Mouse (Mus musculus) mature B cell (primary cell): ENCODE data around the gene Hoxa3.

Experiments
- in situ Hi-C: fragments of 300-500 bp; cut with MboI; formaldehyde crosslinking; loops from 2 replicates; pipeline ENCODE4 v1.14.3; 2019

Hoxa3 gene

GRCm38 (mm10) chr6:52158276-52159051, 54.7 kb downstream of the Hoxa3 start, which contains the start of gene Hoxa1:
Hoxa1 (minus strand) TSS chr6:52158317.
- in situ Hi-C loops, result no loop called here

DNA sequence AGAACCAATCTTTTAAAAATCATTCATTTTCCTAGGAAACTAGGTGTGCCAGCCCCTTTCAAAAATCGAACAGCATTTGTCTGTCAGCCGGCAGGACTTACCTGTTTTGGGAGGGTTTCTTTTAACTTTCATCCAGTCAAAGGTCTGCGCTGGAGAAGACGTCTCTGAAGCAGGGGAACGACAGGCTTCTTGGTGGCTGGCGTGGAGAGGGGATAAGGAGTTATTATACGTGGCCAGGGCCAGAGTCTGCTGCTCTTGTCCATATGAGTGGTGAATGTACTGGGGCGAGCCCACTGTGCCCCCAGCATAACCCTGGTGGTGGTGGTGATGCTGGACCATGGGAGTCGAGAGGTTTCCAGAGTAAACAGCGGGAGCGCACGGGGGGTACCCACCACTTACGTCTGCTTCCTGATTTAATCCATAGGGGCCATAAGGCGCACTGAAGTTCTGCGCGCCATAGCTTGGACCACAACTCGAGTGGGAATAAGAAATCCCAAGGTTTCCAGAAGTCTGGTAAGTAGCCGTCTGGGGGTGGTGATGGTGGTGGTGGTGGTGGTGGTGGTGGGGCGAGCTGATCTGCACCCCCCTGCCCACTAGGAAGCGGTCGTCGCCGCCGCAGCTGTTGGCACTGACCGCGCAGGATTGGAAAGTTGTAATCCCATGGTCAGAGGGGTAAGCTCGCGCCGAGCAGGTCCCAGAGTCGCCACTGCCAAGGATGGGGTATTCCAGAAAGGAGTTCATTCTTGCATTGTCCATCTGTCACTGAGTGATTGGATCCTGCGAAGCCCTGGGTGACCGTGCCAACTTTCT, 55.5 kb downstream of the Hoxa3 start:
- in situ Hi-C loops, result no loop called here

- in situ Hi-C loops, result no loop called here
These were observed 56.5 kb downstream of the Hoxa3 start for GRCm38 (mm10) chr6:52156551-52157200.

GRCm38 (mm10) chr6:52155471-52155870, 57.7 kb downstream of the Hoxa3 start:
- in situ Hi-C loops, result no loop called here

GRCm38 (mm10) chr6:52154044-52154443, 59.1 kb downstream of the Hoxa3 start:
- in situ Hi-C loops, result no loop called here

DNA sequence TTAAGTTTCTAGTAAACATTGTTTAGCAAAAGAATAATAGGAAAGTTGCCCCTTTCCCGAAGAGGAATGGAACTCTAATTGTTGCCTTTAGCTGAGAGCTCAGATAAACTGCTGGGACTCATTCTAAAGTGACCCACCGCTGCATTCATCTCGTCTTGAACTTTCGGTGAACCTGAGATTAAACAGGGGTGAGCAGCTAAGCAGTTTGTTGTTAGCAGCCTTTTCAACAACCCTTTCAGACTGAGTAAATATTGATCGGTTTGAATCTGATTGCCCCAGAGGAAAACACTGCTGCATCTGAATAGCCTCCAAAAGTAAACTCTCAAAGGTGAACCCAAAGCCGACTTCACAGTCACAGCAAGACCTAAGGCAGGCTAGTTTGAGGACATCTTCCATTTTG, 59.9 kb downstream of the Hoxa3 start:
- in situ Hi-C loops, result no loop called here

DNA sequence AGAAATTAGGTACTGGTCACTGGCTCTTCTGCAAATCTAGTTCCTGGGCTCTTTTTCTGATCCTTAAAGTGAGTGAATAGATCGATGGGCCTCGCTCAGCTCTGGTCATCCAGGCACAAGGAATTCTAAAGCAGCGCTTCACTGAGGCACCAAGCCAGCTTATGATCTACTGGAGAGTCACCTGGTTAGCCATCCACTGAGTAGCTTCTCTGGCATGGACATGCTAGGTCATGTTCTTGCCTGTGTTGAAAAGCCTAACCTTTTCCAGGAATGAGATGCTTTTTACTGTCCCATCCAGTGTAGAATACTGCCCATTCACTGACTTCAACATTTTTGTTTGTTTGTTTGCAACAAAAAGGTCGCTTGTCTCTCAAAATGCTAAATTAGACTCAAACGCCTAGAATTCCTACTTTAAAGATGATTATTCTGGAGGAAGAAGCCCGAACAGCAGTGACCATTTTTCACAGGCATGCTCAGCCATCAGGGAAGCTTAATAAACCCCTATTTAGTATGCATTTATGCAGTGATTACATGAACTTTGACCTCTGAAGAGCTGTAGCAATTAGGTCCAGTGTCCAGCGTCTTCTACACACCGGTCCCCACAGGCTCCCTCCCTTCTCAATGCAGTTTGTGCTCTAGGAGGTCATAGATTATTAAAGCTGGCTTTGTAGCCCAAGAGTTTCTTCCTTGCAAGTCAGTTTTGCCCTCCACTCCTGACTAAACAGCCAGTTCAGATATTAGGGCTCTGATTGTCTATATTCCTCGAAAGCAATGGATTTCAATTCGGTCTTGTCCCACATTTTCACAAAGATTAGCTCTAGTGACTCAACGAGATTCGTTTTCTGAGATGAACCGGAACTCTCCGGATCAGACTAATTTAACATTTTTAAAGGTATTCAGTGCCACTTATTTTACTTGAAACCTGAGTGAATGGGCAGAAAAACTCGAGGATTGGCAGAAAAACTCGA, 60.6 kb downstream of the Hoxa3 start:
- in situ Hi-C loops, result no loop called here

GRCm38 (mm10) chr6:52151571-52151970, 61.6 kb downstream of the Hoxa3 start:
- in situ Hi-C loops, result no loop called here

DNA sequence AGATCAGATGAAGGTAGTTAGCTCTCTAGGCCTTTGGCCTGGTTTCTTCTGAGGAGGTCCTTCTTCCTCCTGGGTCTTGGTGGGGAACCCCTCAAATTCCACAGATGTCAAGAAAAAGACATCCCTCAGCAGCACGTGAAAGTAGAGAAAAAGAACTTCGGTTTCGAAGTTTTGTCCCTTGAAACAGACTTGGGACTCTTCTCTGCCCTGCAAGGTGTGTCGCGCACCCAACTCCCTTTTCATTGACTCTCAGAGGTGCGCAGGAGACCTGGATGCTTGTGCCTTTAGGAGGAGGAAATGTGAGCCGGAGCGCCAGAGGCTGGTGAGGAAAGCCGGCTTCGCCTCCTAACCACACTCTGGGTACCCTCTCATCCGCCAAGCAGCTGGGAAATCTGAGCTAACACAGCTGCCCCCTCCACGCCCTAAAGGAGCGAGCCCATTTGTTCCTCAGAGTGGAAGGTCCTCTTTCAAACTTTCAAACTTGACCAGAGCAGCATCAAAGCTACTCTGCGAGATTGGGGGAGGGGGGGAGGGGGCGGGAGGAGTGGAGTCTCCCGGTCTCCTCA, 62.7 kb downstream of the Hoxa3 start:
- in situ Hi-C loops, result no loop called here

DNA sequence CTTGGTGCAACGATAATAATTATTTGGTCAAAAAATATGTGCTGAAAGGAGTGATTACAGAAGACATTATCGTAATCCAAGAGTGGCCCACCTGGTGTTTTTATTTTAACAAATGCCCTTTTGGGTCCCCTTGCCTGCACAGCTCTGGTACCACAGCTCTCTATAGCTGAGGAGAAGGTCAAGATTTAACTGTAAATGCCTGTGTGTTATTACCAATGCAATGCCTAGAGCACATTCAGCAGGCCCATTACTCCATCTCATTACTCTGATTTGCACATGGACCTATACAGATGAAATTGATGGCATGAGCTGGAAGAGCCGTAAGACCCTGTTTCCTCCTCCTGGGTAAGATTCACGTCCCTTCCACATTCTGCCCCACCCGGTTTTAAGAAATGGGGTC, 74.0 kb downstream of the Hoxa3 start:
- in situ Hi-C loops, result no loop called here

DNA sequence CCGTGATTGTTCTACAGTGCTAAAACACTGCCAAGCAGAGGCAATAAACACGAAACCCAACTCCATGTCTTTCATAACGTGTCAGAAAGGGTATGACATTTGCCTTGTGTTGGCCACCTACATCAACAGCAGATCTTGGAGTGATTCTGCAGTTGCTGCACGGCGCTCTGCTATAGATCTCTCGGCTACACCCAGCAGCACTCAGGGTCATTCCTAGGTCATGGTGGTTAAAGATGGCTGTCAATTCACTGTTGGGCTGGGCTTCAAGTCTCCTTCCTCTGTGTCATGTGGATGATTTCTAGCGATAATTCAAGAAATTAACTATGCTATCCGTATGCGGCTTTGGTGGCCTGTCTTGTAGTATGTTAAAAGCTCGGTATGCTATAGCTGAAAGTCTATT, 74.6 kb downstream of the Hoxa3 start:
- in situ Hi-C loops, result no loop called here

DNA sequence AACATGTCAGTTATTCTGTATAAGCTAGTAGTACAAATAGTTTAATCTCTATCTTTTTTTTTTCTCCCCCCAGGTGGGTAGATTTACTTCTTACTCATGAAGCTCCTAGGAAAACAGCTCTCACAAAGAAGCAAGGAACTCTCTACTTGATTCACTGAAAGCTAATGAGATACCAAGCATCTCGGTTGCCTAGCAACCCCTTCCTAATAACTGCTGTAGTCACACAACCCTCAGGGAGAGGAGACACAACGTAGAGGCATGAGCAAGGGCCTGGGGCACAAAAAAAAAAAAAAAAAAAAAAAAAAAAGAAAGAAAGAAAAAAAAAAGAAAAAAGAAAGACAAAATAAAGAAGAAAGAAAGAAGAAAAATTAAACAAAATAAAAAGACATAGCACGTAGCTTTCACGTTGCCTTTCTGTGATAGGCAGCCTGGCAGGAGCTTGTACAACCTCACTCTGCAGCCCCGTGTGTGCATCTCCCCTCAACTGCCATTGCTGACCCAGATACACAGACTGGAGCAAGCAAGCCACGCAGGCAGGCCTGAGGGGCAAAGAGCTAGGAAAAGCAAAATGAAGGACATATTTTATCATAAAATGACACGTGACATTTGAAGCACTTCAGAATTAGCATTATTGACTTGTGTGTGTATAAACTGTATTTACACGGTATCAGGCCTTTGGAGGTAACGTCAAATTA, 75.1 kb downstream of the Hoxa3 start:
- in situ Hi-C loops, result no loop called here

DNA sequence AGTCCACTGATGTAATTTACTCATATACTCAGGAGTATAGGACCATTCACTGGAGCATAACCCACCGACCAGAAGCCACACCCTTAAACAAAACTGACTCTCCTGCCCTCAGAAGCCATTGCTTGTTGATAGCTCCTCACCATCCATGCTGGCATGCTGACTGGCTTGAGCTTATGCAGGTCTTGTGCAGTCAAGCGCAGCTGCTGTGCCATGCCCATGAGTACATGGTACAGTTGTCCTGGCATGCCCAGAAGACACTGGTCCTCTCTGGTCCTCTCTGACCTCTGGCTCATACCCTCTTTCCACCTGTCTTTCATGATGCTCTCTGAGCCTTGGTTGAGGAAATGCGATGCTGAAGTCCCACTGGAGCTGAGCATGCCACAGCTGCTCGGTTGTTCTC, 89.5 kb downstream of the Hoxa3 start:
- in situ Hi-C loops, result no loop called here

DNA sequence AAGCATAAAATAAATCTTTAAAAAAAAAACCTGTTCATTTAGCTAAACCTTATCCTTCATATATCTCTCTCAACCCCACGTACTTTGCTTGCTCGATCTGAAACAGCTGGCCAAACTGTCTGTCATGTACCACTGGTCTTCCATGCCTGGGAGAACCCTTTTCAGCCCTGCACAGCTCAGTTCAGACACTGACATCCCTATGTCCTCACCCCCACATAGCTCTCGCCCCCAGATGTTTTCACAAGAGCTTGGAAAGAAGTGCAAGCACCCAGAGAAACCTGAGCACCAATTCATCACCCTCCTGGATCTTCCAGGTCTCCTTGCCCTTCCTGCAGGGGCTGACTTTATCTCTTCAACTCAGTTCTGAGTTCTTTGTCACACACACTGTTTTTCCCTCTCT, 92.0 kb downstream of the Hoxa3 start:
- in situ Hi-C loops, result no loop called here
